Mouse (Mus musculus) midbrain, embryonic 12.5 days (tissue): ENCODE measurements around the gene Dnmt3a. TPM values are rescaled to one million over a fixed set of nuclear protein-coding genes. Genes with fewer than 3 reads are reported as not detected.

Experiments used
- ATAC-seq: fragments of 200-750 bp; cut with Nextera tagmentation; 2 replicates; pipeline ENCODE4 v1.8.0; 2017; ENCODE audit warnings: low read depth, moderate TSS enrichment, moderate library complexity; ENCODE audit not compliant: low FRiP score
- H3K27ac ChIP-seq: fragments of 300-500 bp; sonication (generic); replicated peaks from 2 replicates; pipeline ENCODE4 v1.5.1; 2016; ENCODE audit warnings: mild to moderate bottlenecking
- H3K27me3 ChIP-seq: fragments of 300-500 bp; sonication (generic); 2 replicates; pipeline ENCODE4 v1.6.1; 2016; ENCODE audit warnings: mild to moderate bottlenecking
- H3K36me3 ChIP-seq: fragments of 300-500 bp; sonication (generic); 2 replicates; pipeline ENCODE4 v1.6.1; 2016
- H3K4me1 ChIP-seq: fragments of 300-500 bp; sonication (generic); 2 replicates; pipeline ENCODE4 v1.6.1; 2016
- H3K4me2 ChIP-seq: fragments of 300-500 bp; sonication (generic); replicated peaks from 2 replicates; pipeline ENCODE4 v1.6.1; 2016; ENCODE audit warnings: mild to moderate bottlenecking, moderate library complexity
- H3K4me3 ChIP-seq: fragments of 300-500 bp; sonication (generic); 2 replicates; pipeline ENCODE4 v1.5.1; 2016; ENCODE audit warnings: mild to moderate bottlenecking
- H3K9ac ChIP-seq: fragments of 300-500 bp; sonication (generic); replicated peaks from 2 replicates; pipeline ENCODE4 v1.6.1; 2016; ENCODE audit warnings: mild to moderate bottlenecking, moderate library complexity
- H3K9me3 ChIP-seq: fragments of 300-500 bp; sonication (generic); 2 replicates; pipeline ENCODE4 v1.6.1; 2016; ENCODE audit warnings: mild to moderate bottlenecking
- whole genome bisulfite sequencing: fragments of 180-500 bp; shearing (Covaris S2); methylation state at CpG from one replicate; pipeline ENCODE4 v1.1.7; 2016; 5-methylcytosine and 5-hydroxymethylcytosine counted together
- polyA plus RNA-seq: library from polyadenylated mRNA; unstranded; fragments of >200 nt; fragmentation: Nextera tagmentation; extraction: Ambion mirVana; gene quantifications from 2 replicates; pipeline ENCODE4 v1.2.1, GENCODE M21; 2016

The Dnmt3a gene
- 137 and 143 TPM in 2 replicates for polyA plus RNA-seq

DNA sequence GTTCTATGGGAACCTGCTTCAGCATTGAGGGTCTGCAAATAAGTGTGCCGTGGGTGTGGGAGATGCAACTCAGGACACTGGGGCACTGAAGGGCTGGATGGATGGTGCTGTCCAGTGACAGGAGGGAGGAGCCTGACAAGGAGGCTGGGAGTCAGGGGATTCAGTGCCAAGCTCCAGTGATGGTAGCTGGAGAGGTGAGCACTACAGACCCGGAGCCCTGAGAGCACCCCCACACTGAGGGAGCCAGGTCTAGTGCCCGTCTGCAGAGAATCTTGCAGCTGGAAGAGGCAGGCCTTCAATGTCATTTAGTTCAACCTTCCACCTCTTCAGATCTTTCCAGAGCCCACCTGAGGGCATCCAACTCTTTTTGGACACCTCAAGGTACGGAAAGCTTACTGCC, at the start of gene Dnmt3a:
Gene Dnmt3a (plus strand): TSS at position 156 of the 400 bp plus-strand sequence.
- H3K9me3 ChIP-seq = no peaks in the 10 kb centered on the region
- H3K4me2 ChIP-seq = peak within 1 kb of the TSS; percentile 83
- H3K27ac ChIP-seq = peak within 1 kb of the TSS; percentile 82
- no peaks in the 10 kb centered on the region for H3K36me3 ChIP-seq
- H3K4me1 ChIP-seq = peaks cover 39% of the 10 kb centered on the region
- H3K27me3 ChIP-seq = peaks cover 30% of the 10 kb centered on the region
- H3K9ac ChIP-seq = peak within 1 kb of the TSS; percentile 92
- H3K4me3 ChIP-seq = peak within 1 kb of the TSS; percentile 68
- WGBS = 21% methylated on average over 4 of the region's 4 CpGs
- ATAC-seq = peak; percentile 24

GRCm38 (mm10) chr12:3756216-3756615, 49.6 kb upstream of the Dnmt3a start:
- no peak for ATAC-seq
- no peaks in the 10 kb centered on the region for H3K4me1 ChIP-seq
- H3K4me3 ChIP-seq = no peak overlapping the region
- H3K36me3 ChIP-seq = peaks cover 5% of the 10 kb centered on the region; the same call in 1 of the 2 replicates
- no peak overlapping the region for H3K27ac ChIP-seq
- no peaks in the 10 kb centered on the region for H3K27me3 ChIP-seq
- H3K4me2 ChIP-seq = no peak overlapping the region
- H3K9me3 ChIP-seq = no peaks in the 10 kb centered on the region
- WGBS = 93% methylated on average over 3 of the region's 3 CpGs
- H3K9ac ChIP-seq = no peak overlapping the region

DNA sequence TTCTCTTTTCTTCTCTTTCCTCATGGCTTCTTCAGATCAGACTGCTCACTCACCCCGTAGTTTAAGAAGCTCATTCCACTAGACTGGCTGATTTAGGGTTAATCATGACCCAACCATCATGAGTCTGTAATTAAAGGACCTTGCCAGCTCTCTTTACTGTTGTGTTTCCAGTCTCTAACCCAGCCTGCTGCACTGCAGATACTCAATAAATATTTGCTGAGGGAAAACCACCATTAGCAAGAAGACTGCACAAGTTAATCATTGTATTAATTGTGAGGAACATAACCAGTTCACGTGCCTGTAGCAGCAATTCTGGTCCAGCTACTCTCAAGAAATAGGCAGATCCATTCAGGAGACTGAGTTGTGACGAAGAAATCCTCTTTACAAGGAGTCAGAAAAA, 47.7 kb upstream of the Dnmt3a start:
- H3K4me3 ChIP-seq = no peak overlapping the region
- H3K4me1 ChIP-seq = no peaks in the 10 kb centered on the region
- no peaks in the 10 kb centered on the region for H3K9me3 ChIP-seq
- H3K4me2 ChIP-seq = no peak overlapping the region
- ATAC-seq = no peak
- H3K9ac ChIP-seq = no peak overlapping the region
- no peaks in the 10 kb centered on the region for H3K27me3 ChIP-seq
- H3K36me3 ChIP-seq = no peaks in the 10 kb centered on the region
- H3K27ac ChIP-seq = no peak overlapping the region
- 84% methylated on average over 3 of the region's 3 CpGs for WGBS

DNA sequence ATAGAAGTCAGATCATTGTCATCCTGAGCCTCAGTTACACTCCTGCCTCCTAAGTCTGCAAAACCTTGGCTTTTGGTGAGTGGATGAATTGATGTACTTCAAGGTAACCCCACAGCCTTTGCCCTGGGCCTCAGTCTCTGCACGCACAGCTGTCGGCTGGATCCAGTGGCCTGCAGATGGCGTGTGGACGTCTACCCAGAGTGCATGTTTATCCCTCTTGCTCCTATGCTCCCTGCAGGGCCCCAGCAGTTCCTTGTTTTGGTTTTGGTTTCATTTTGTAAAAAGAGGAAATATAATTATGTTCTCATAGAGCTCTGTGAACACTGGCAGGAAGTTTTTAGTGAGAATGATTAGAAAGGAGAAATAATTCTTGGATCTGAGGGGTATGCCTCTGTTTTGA, 46.4 kb upstream of the Dnmt3a start:
- Histone ChIP-seq H3K9ac (no peak overlapping the region), H3K36me3 (no peaks in the 10 kb centered on the region), H3K27me3 (no peaks in the 10 kb centered on the region), H3K27ac (no peak overlapping the region), H3K9me3 (no peaks in the 10 kb centered on the region), H3K4me2 (no peak overlapping the region), H3K4me3 (no peak overlapping the region), H3K4me1 (no peaks in the 10 kb centered on the region)
- no peak for ATAC-seq
- 61% methylated on average over 4 of the region's 4 CpGs for WGBS

GRCm38 (mm10) chr12:3760876-3761590, 44.8 kb upstream of the Dnmt3a start:
- ATAC-seq = no peak
- Histone ChIP-seq H3K9me3 (no peaks in the 10 kb centered on the region), H3K27me3 (no peaks in the 10 kb centered on the region), H3K4me2 (no peak overlapping the region), H3K27ac (no peak overlapping the region), H3K4me1 (no peaks in the 10 kb centered on the region), H3K9ac (no peak overlapping the region), H3K4me3 (no peak overlapping the region), H3K36me3 (no peaks in the 10 kb centered on the region)
- 79% methylated on average over 4 of the region's 4 CpGs for WGBS

DNA sequence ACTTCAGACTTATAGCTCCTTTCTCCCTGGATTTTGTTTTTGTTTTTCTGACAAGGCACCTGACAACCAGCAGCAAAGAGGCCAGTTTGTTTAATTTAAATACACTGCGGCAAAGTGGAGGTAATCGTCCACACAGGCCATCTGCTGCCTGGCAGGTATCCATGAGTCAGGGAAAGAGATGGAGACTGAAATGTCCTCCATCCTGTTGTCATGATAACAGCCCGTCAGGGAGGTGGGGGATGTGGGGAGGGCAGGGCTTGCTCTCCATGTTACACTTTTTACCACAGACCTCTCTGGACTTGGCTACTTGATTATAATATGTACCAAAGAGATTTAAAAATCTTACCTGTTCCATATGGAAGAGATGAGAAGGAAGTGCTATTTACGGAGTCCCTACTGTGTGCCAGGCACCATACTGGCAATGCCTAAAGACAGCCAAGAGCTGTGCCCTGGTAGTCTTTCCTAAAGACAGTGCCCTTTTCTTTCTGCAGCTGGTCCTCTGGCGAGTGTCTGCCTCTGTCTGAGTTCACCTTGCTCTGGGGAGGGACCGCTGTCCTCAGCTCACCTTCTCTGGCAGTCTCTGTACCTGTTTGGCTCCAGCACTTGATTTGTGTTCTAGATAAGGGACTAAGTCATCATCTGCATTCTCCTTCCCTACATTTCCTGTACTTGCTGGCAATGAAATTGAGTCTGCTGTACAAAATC, 44.1 kb upstream of the Dnmt3a start:
- 85% methylated on average over 6 of the region's 6 CpGs for WGBS
- Histone ChIP-seq H3K36me3 (no peaks in the 10 kb centered on the region), H3K27ac (no peak overlapping the region), H3K9ac (no peak overlapping the region), H3K27me3 (no peaks in the 10 kb centered on the region), H3K4me2 (no peak overlapping the region), H3K4me3 (no peak overlapping the region), H3K4me1 (no peaks in the 10 kb centered on the region), H3K9me3 (no peaks in the 10 kb centered on the region)
- ATAC-seq = no peak

GRCm38 (mm10) chr12:3764191-3764804, 41.5 kb upstream of the Dnmt3a start:
- no peaks in the 10 kb centered on the region for H3K4me1 ChIP-seq
- H3K4me2 ChIP-seq = no peak overlapping the region
- 79% methylated on average over 3 of the region's 3 CpGs for WGBS
- H3K9ac ChIP-seq = no peak overlapping the region
- H3K27ac ChIP-seq = no peak overlapping the region
- no peak for ATAC-seq
- H3K9me3 ChIP-seq = no peaks in the 10 kb centered on the region
- no peak overlapping the region for H3K4me3 ChIP-seq
- H3K27me3 ChIP-seq = no peaks in the 10 kb centered on the region
- no peaks in the 10 kb centered on the region for H3K36me3 ChIP-seq

- no peak overlapping the region for H3K27ac ChIP-seq
- H3K4me1 ChIP-seq = 0 out of 2 replicates have a peak, but pooled peaks cover 4% of the 10 kb centered on the region
- H3K4me3 ChIP-seq = no peak overlapping the region
- no peaks in the 10 kb centered on the region for H3K36me3 ChIP-seq
- WGBS = 64% methylated on average over 8 of the region's 8 CpGs
- ATAC-seq = no peak
- H3K9me3 ChIP-seq = no peaks in the 10 kb centered on the region
- no peak overlapping the region for H3K4me2 ChIP-seq
- no peak overlapping the region for H3K9ac ChIP-seq
- H3K27me3 ChIP-seq = no peaks in the 10 kb centered on the region
Observed at GRCm38 (mm10) chr12:3767360-3767759, 38.4 kb upstream of the Dnmt3a start.

DNA sequence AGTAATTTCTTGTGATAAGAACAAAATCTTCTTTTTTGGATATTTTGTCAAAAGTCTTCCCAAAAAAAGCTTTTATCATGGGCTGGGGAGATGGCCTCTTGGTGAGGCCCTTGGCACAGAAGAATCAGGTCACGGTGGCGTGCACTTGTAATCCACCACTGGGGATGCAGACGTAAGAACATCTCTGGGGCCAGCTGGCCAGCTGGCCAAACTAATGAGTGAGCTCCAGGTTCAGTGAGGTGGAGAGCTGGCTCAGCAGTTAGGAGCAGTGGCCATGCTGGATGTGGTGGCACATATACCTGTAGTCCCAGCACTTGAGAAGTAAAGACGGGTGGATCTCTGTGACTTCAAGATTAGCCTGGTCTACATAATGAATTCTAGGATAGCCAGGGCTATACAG, 37.4 kb upstream of the Dnmt3a start:
- H3K9ac ChIP-seq = no peak overlapping the region
- 83% methylated on average over 4 of the region's 4 CpGs for WGBS
- H3K4me1 ChIP-seq = 0 out of 2 replicates have a peak, but pooled peaks cover 4% of the 10 kb centered on the region
- H3K4me2 ChIP-seq = no peak overlapping the region
- no peak overlapping the region for H3K4me3 ChIP-seq
- no peak for ATAC-seq
- no peaks in the 10 kb centered on the region for H3K36me3 ChIP-seq
- no peaks in the 10 kb centered on the region for H3K27me3 ChIP-seq
- no peaks in the 10 kb centered on the region for H3K9me3 ChIP-seq
- H3K27ac ChIP-seq = no peak overlapping the region

- no peaks in the 10 kb centered on the region for H3K27me3 ChIP-seq
- H3K4me2 ChIP-seq = no peak overlapping the region
- 0 out of 2 replicates have a peak, but pooled peaks cover 4% of the 10 kb centered on the region for H3K4me1 ChIP-seq
- H3K9me3 ChIP-seq = no peaks in the 10 kb centered on the region
- WGBS = 80% methylated on average over 2 of the region's 2 CpGs
- no peaks in the 10 kb centered on the region for H3K36me3 ChIP-seq
- no peak overlapping the region for H3K27ac ChIP-seq
- ATAC-seq = no peak
- H3K9ac ChIP-seq = no peak overlapping the region
- no peak overlapping the region for H3K4me3 ChIP-seq
Observed at GRCm38 (mm10) chr12:3770546-3770945, 35.3 kb upstream of the Dnmt3a start.

GRCm38 (mm10) chr12:3771080-3771479, 34.7 kb upstream of the Dnmt3a start:
- no peak overlapping the region for H3K9ac ChIP-seq
- H3K27ac ChIP-seq = no peak overlapping the region
- WGBS = 93% methylated on average over 2 of the region's 2 CpGs
- no peaks in the 10 kb centered on the region for H3K27me3 ChIP-seq
- H3K4me2 ChIP-seq = no peak overlapping the region
- no peak overlapping the region for H3K4me3 ChIP-seq
- ATAC-seq = no peak
- H3K4me1 ChIP-seq = 0 out of 2 replicates have a peak, but pooled peaks cover 4% of the 10 kb centered on the region
- no peaks in the 10 kb centered on the region for H3K36me3 ChIP-seq
- no peaks in the 10 kb centered on the region for H3K9me3 ChIP-seq

GRCm38 (mm10) chr12:3773643-3774042, 32.2 kb upstream of the Dnmt3a start:
- Histone ChIP-seq H3K4me1 (0 out of 2 replicates have a peak, but pooled peaks cover 4% of the 10 kb centered on the region), H3K36me3 (no peaks in the 10 kb centered on the region), H3K27me3 (no peaks in the 10 kb centered on the region), H3K9ac (no peak overlapping the region), H3K9me3 (no peaks in the 10 kb centered on the region), H3K4me2 (no peak overlapping the region), H3K4me3 (no peak overlapping the region), H3K27ac (no peak overlapping the region)
- ATAC-seq = no peak
- WGBS = 89% methylated on average over 3 of the region's 3 CpGs
